Mouse (Mus musculus): ENCODE data around the gene Ubap1.

DNA sequence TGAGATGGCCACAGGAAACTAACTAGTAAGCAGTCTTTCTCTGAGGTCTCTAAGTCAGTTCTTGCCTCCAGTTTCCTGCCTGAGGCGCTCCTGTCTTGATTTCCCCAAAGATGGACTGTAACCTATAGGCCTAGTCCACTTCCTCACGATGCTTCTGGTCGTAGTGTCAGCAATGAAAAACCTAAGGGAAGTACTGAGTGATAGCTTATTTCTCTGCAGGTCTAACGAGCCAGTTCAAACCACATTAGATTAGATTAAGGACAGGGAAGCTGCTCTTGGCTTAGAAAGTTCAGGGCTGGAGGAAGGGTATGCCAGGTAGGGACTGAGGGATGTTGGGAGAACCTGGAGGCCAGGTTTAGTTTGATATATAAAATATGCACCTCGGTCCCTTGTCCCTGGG lies 52.8 kb downstream of the Ubap1 start:
- TF ChIP-seq CTCF (IDR thresholded peaks at IDR 0.05; ENCODE audit: extremely low read depth, insufficient read length, insufficient replicate concordance, low read depth, low read length) (no peak), POLR2A (IDR thresholded peaks at IDR 0.05; ENCODE audit: low read depth, low read length) (no peak)

All from small intestine, adult 2 months (tissue).